10 mouse cellular contexts compared by ENCODE assay signal in the genomic region with DNA sequence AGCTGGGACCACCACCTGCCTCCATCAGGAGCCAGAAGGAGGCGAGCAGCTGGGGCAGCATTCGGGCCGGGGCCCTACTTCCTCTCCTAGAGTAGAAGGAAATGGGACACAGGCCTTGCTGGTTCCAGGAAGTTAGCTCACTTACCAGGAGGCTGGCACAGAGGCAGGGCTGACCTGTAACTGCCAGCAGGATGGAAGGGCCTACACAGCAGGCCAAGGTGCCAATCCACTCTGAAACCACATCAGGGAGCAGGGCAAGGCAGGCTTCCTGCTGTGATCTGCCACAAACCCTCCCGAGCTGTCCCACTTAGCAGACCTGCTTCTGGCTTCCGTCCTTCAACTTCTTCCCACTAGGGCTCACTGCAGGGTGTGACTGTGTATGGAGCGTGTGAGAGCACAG. TPM values are rescaled to one million over a fixed set of nuclear protein-coding genes. Genes with fewer than 3 reads are reported as not detected.
DNase-seq lines count a peak whose midpoint lies in the region; ATAC-seq and TF ChIP-seq lines count a peak whose summit lies in the region.
"Had no signal": no experiment of that assay in that cellular context is flagged by ENCODE, and none has a peak within 500 bp of the region (broad histone marks: within the 10 kb centered on the region; RNA-seq: fewer than 3 reads in every experiment).

No protein-coding gene starts in this region.

- no peak for TF ChIP-seq EP300 in heart, postnatal 0 days (IDR thresholded peaks at IDR 0.05; ENCODE audit: low read depth)

- no peak for TF ChIP-seq CTCF in heart, postnatal 0 days (IDR thresholded peaks at IDR 0.05; ENCODE audit: low read depth)

- H3K9me3 ChIP-seq in kidney, embryonic 16.5 days (ENCODE audit: low read length): no peaks in the 10 kb centered on the region
- H3K9me3 ChIP-seq in heart, postnatal 0 days (replicated peaks; ENCODE audit: control insufficient read depth, low read length): no peaks in the 10 kb centered on the region
- H3K9me3 ChIP-seq: hindbrain, embryonic 15.5 days had no signal

- no peak overlapping the region for H3K4me2 ChIP-seq in kidney, embryonic 16.5 days (replicated peaks; ENCODE audit: low read depth, low read length)
- no peak overlapping the region for H3K4me2 ChIP-seq in heart, postnatal 0 days (ENCODE audit: low read depth, low read length)
- H3K4me2 ChIP-seq: hindbrain, embryonic 15.5 days had no signal

- no peak overlapping the region for H3K9ac ChIP-seq in kidney, embryonic 16.5 days (replicated peaks; ENCODE audit: low read length)
- H3K9ac ChIP-seq in heart, postnatal 0 days (replicated peaks; ENCODE audit: low read depth, low read length): no peak overlapping the region
- H3K9ac ChIP-seq: hindbrain, embryonic 15.5 days had no signal

- H3K36me3 ChIP-seq in kidney, embryonic 16.5 days (ENCODE audit: insufficient read depth, low read length): peaks cover 15% of the 10 kb centered on the region
- peaks cover 25% of the 10 kb centered on the region; the same call in 1 of the 2 replicates for H3K36me3 ChIP-seq in heart, postnatal 0 days (replicated peaks; ENCODE audit: control insufficient read depth, insufficient read depth, low read length)

- peaks cover 9% of the 10 kb centered on the region for H3K4me1 ChIP-seq in kidney, embryonic 16.5 days (ENCODE audit: insufficient read depth, low read length)
- H3K4me1 ChIP-seq in heart, postnatal 0 days (ENCODE audit: control insufficient read depth, insufficient read depth): peaks cover 9% of the 10 kb centered on the region; the same call in 1 of the 2 replicates
- H3K4me1 ChIP-seq: hindbrain, embryonic 15.5 days had no signal

- 67% methylated on average over 6 of the region's 6 CpGs for WGBS in kidney, embryonic 16.5 days
- WGBS in heart, postnatal 0 days: 63% methylated on average over 6 of the region's 6 CpGs

- H3K27me3 ChIP-seq in kidney, embryonic 16.5 days (ENCODE audit: insufficient read depth, low read length): no peaks in the 10 kb centered on the region
- no peaks in the 10 kb centered on the region for H3K27me3 ChIP-seq in heart, postnatal 0 days (ENCODE audit: control insufficient read depth, insufficient read depth, low read length)
- H3K27me3 ChIP-seq: hindbrain, embryonic 15.5 days; Patski had no signal

- no peak overlapping the region for H3K4me3 ChIP-seq in kidney, embryonic 16.5 days (ENCODE audit: low read length)
- H3K4me3 ChIP-seq in heart, postnatal 0 days (ENCODE audit: low read depth, low read length): no peak overlapping the region
- H3K4me3 ChIP-seq: hindbrain, embryonic 15.5 days had no signal

- peak; percentile 28 for DNase-seq in kidney, postnatal 14 days
- DNase-seq in heart, postnatal 0 days (ENCODE audit: low spot score): no peak
- peak; percentile 44 for DNase-seq in lung, postnatal 14 days
- peak; percentile 65 to 67 for DNase-seq in thymus, postnatal 10 days (ENCODE audit: low spot score in 2 of 2)
- no peak for DNase-seq in adipocyte (ENCODE audit: low spot score)
- no peak for DNase-seq in c-Kit-positive CD71-positive TER-119-positive erythroid progenitor cells, embryonic 14.5 days (ENCODE audit: low spot score)

- no peak overlapping the region for H3K27ac ChIP-seq in kidney, embryonic 16.5 days (ENCODE audit: low read length)
- peak overlapping the region; percentile 63 for H3K27ac ChIP-seq in heart, postnatal 0 days (ENCODE audit: low read depth)
- H3K27ac ChIP-seq: hindbrain, embryonic 15.5 days had no signal

- no peak for ATAC-seq in kidney, embryonic 16.5 days (ENCODE audit: low FRiP score, low TSS enrichment)
- ATAC-seq in heart, postnatal 0 days (ENCODE audit: insufficient read depth, low read depth): no peak
- ATAC-seq: Patski had no signal

RNA-seq across cellular contexts. Expression of a gene that starts 1.7 kb away (rescaled TPM):
- 0.56 and 0.62 TPM in 2 replicates for polyA plus RNA-seq in kidney, embryonic 16.5 days (2015; fragmentation: Nextera tagmentation; extraction: Ambion mirVana)
- 0.93 TPM in 1 of 2 replicates, not detected in the other for total RNA-seq in heart, postnatal 0 days (2014; rRNA removed; ENCODE audit: low replicate concordance)
- polyA plus RNA-seq in heart, postnatal 0 days (2015; fragmentation: Nextera tagmentation; extraction: Ambion mirVana): 0.81 and 0.87 TPM in 2 replicates
- total RNA-seq: layer of hippocampus, postnatal 10 days had no signal

RNA-seq across cellular contexts. Expression of a gene that starts 11.2 kb away (rescaled TPM):
- 5.8 and 8.5 TPM in 2 replicates for polyA plus RNA-seq in kidney, embryonic 16.5 days (2015; fragmentation: Nextera tagmentation; extraction: Ambion mirVana)
- total RNA-seq in heart, postnatal 0 days (2014; rRNA removed; ENCODE audit: low replicate concordance): 3.2 and 3.7 TPM in 2 replicates
- 10.6 and 10.7 TPM in 2 replicates for polyA plus RNA-seq in heart, postnatal 0 days (2015; fragmentation: Nextera tagmentation; extraction: Ambion mirVana)

RNA-seq across cellular contexts. Expression of a gene that starts 13.3 kb away (rescaled TPM):
- 11.6 TPM in 2 replicates for polyA plus RNA-seq in kidney, embryonic 16.5 days (2015; fragmentation: Nextera tagmentation; extraction: Ambion mirVana)
- total RNA-seq in heart, postnatal 0 days (2014; rRNA removed; ENCODE audit: low replicate concordance): 14.3 and 33.4 TPM in 2 replicates
- polyA plus RNA-seq in heart, postnatal 0 days (2015; fragmentation: Nextera tagmentation; extraction: Ambion mirVana): 6.7 and 7.0 TPM in 2 replicates

RNA-seq across cellular contexts. Expression of a gene that starts 17.1 kb away (rescaled TPM):
- 0.13 TPM in 1 of 2 replicates, not detected in the other for polyA plus RNA-seq in kidney, embryonic 16.5 days (2015; fragmentation: Nextera tagmentation; extraction: Ambion mirVana)
- total RNA-seq in heart, postnatal 0 days (2014; rRNA removed; ENCODE audit: low replicate concordance): not detected in 2 replicates
- polyA plus RNA-seq in heart, postnatal 0 days (2015; fragmentation: Nextera tagmentation; extraction: Ambion mirVana): not detected in 2 replicates

RNA-seq across cellular contexts. Expression of a gene that starts 19.2 kb away (rescaled TPM):
- polyA plus RNA-seq in kidney, embryonic 16.5 days (2015; fragmentation: Nextera tagmentation; extraction: Ambion mirVana): 553 and 556 TPM in 2 replicates
- 148 and 162 TPM in 2 replicates for total RNA-seq in heart, postnatal 0 days (2014; rRNA removed; ENCODE audit: low replicate concordance)
- polyA plus RNA-seq in heart, postnatal 0 days (2015; fragmentation: Nextera tagmentation; extraction: Ambion mirVana): 131 TPM in 2 replicates

Comparison
In these comparisons a context has a peak if more than half of its experiments do, and no peak if none do; other contexts are left out.
1. DNase-seq: peak in kidney, postnatal 14 days (single experiment), lung, postnatal 14 days (single experiment) and thymus, postnatal 10 days (2 of 2); none in heart, postnatal 0 days (single experiment), adipocyte (single experiment) and c-Kit-positive CD71-positive TER-119-positive erythroid progenitor cells, embryonic 14.5 days (single experiment).